Mouse (Mus musculus) erythroblast, embryonic 14.5 days (primary cell): ENCODE measurements around the gene Fance.

Source experiments
- GATA1 ChIP-seq: IDR thresholded peaks from 2 replicates; pipeline ENCODE4 v1.6.1; 2012; ENCODE audit warnings: low read length, inconsistent platforms, mixed read lengths
- TAL1 ChIP-seq: IDR thresholded peaks from 3 replicates; pipeline ENCODE4 v1.6.1; 2012; ENCODE audit warnings: low read length, inconsistent platforms, mixed read lengths

- TF ChIP-seq GATA1 (no peak), TAL1 (no peak)
These were observed 42.6 kb downstream of the Fance start for GRCm38 (mm10) chr17:28355871-28356270.
